In genomic region chr17:55986030-55986961, GRCm38 (mm10) we compare ENCODE assay signal across 9 mouse cellular contexts. TPM values are rescaled to one million over a fixed set of nuclear protein-coding genes. Genes with fewer than 3 reads are reported as not detected.
A peak's percentile ranks its signal among the peaks of the same experiment; 100 is the strongest.
DNase-seq lines count a peak whose midpoint lies in the region; ATAC-seq and TF ChIP-seq lines count a peak whose summit lies in the region.
"Had no signal": no experiment of that assay in that cellular context is flagged by ENCODE, and none has a peak within 500 bp of the region (broad histone marks: within the 10 kb centered on the region; RNA-seq: fewer than 3 reads in every experiment).

Gene Fsd1, plus strand, starts transcription at chr17:55986509.

- 7% methylated on average over 35 of the region's 35 CpGs for WGBS in embryonic facial prominence, embryonic 15.5 days
- WGBS in hindbrain, embryonic 15.5 days: 7% methylated on average over 35 of the region's 35 CpGs
- WGBS in limb, embryonic 14.5 days: 10% methylated on average over 29 of the region's 35 CpGs

- H3K27me3 ChIP-seq in embryonic facial prominence, embryonic 15.5 days: no peaks in the 10 kb centered on the region
- H3K27me3 ChIP-seq in hindbrain, embryonic 15.5 days: no peaks in the 10 kb centered on the region
- no peaks in the 10 kb centered on the region for H3K27me3 ChIP-seq in limb, embryonic 14.5 days (ENCODE audit: control insufficient read depth, insufficient read depth, low read length)

- H3K4me3 ChIP-seq in embryonic facial prominence, embryonic 15.5 days (replicated peaks): peak within 1 kb of the TSS; percentile 53
- H3K4me3 ChIP-seq in hindbrain, embryonic 15.5 days: peak within 1 kb of the TSS; percentile 79
- H3K4me3 ChIP-seq in limb, embryonic 14.5 days (replicated peaks; ENCODE audit: low read length): peak within 1 kb of the TSS; percentile 61

- H3K4me1 ChIP-seq in embryonic facial prominence, embryonic 15.5 days: peaks cover 12% of the 10 kb centered on the region
- peaks cover 16% of the 10 kb centered on the region for H3K4me1 ChIP-seq in hindbrain, embryonic 15.5 days (replicated peaks)
- H3K4me1 ChIP-seq in limb, embryonic 14.5 days (ENCODE audit: control insufficient read depth, insufficient read depth, low read length): peaks cover 5% of the 10 kb centered on the region; the same call in 1 of the 2 replicates

- H3K4me2 ChIP-seq in embryonic facial prominence, embryonic 15.5 days (replicated peaks): peak within 1 kb of the TSS; percentile 87
- H3K4me2 ChIP-seq in hindbrain, embryonic 15.5 days: peak within 1 kb of the TSS; percentile 80
- H3K4me2 ChIP-seq in limb, embryonic 14.5 days (replicated peaks; ENCODE audit: low read depth, low read length, severe bottlenecking): peak within 1 kb of the TSS; percentile 82

- ATAC-seq in embryonic facial prominence, embryonic 15.5 days (ENCODE audit: insufficient number of reproducible peaks, low FRiP score, low TSS enrichment, low read depth): peak; percentile 15; the same call in 1 of the 2 replicates
- peak; percentile 85 for ATAC-seq in hindbrain, embryonic 15.5 days (ENCODE audit: low FRiP score, low read depth)
- ATAC-seq in limb, embryonic 14.5 days (ENCODE audit: low FRiP score, low read depth): peak; percentile 81
- no peak for ATAC-seq in inflammation-experienced regulatory T-cells, adult 6 months

- no peak for TF ChIP-seq POLR2A in limb, embryonic 14.5 days (IDR thresholded peaks at IDR 0.05; ENCODE audit: borderline replicate concordance, extremely low read depth, insufficient read depth, insufficient read length)

- no peaks in the 10 kb centered on the region for H3K36me3 ChIP-seq in embryonic facial prominence, embryonic 15.5 days
- peaks cover 10% of the 10 kb centered on the region; the same call in 1 of the 2 replicates for H3K36me3 ChIP-seq in hindbrain, embryonic 15.5 days
- peaks cover 3% of the 10 kb centered on the region; the same call in 1 of the 2 replicates for H3K36me3 ChIP-seq in limb, embryonic 14.5 days (ENCODE audit: control insufficient read depth, insufficient read depth, low read length)

- DNase-seq in adrenal gland, postnatal 36 days: peak; percentile 27 to 50
- DNase-seq in adrenal gland, adult 18-20 months (ENCODE audit: low spot score in 2 of 2): no peak
- peak; percentile 67 for DNase-seq in WW6 (ENCODE audit: low read depth, low spot score)
- peak; percentile 69 for DNase-seq in limb, embryonic 14.5 days (ENCODE audit: low spot score)
- peak; percentile 85 to 91 for DNase-seq in right cerebral cortex, adult 2 months (ENCODE audit: low spot score in 2 of 2)

- no peak within 1 kb of the TSS for H3K27ac ChIP-seq in embryonic facial prominence, embryonic 15.5 days (replicated peaks)
- H3K27ac ChIP-seq in hindbrain, embryonic 15.5 days (replicated peaks): peak within 1 kb of the TSS; percentile 79
- no peak within 1 kb of the TSS for H3K27ac ChIP-seq in limb, embryonic 14.5 days (replicated peaks; ENCODE audit: low read depth, low read length)
- H3K27ac ChIP-seq: liver, embryonic 14.5 days had no signal

- no peaks in the 10 kb centered on the region for H3K9me3 ChIP-seq in embryonic facial prominence, embryonic 15.5 days (replicated peaks)
- H3K9me3 ChIP-seq in hindbrain, embryonic 15.5 days: no peaks in the 10 kb centered on the region
- H3K9me3 ChIP-seq in limb, embryonic 14.5 days (ENCODE audit: control insufficient read depth, low read length): no peaks in the 10 kb centered on the region

- peak within 1 kb of the TSS; percentile 16 for H3K9ac ChIP-seq in embryonic facial prominence, embryonic 15.5 days
- H3K9ac ChIP-seq in hindbrain, embryonic 15.5 days: peak within 1 kb of the TSS; percentile 75
- peak within 1 kb of the TSS; percentile 61 for H3K9ac ChIP-seq in limb, embryonic 14.5 days (ENCODE audit: low read depth, low read length, severe bottlenecking)
- H3K9ac ChIP-seq: liver, embryonic 14.5 days had no signal

RNA-seq across cellular contexts. Expression of gene Fsd1, which starts in this region (rescaled TPM):
- 1 to 10 TPM; 1.1 to 1.3 TPM for total RNA-seq in adrenal gland, postnatal 36 days (2021)
- total RNA-seq in adrenal gland, adult 18-20 months (2021): 1 to 10 TPM; 2.3 to 4.3 TPM
- polyA plus RNA-seq in embryonic facial prominence, embryonic 15.5 days (2015; fragmentation: Nextera tagmentation; extraction: Ambion mirVana): 12.5 and 16.8 TPM in 2 replicates
- 193 and 215 TPM in 2 replicates for polyA plus RNA-seq in hindbrain, embryonic 15.5 days (2015; fragmentation: Nextera tagmentation; extraction: Ambion mirVana)
- 27.5 and 29.4 TPM in 2 replicates for polyA plus RNA-seq in limb, embryonic 14.5 days (2012; rRNA removed)
- polyA plus RNA-seq in limb, embryonic 14.5 days (2014; fragmentation: Nextera tagmentation; extraction: Ambion mirVana): 14.2 and 18.7 TPM in 2 replicates
- under 1 TPM in 1 of 3 experiments, not detected in 2; 0.98 TPM for polyA plus RNA-seq in inflammation-experienced regulatory T-cells, adult 6 months (2017; shearing (Covaris generic))

Comparison
In these comparisons a context has a peak if more than half of its experiments do, and no peak if none do; other contexts are left out.
1. DNase-seq: peak in adrenal gland, postnatal 36 days (2 of 2), WW6 (single experiment), limb, embryonic 14.5 days (single experiment) and right cerebral cortex, adult 2 months (2 of 2); none in adrenal gland, adult 18-20 months (0 of 2).
2. H3K9ac ChIP-seq: peak in every context shown above with its lines; median percentile 75 in hindbrain, embryonic 15.5 days; 61 in limb, embryonic 14.5 days; 16 in embryonic facial prominence, embryonic 15.5 days.
3. Peak in every context shown above with its lines, with median percentiles within 50 percentile points of each other: H3K4me2 ChIP-seq and H3K4me3 ChIP-seq.